Mouse (Mus musculus) adrenal gland, postnatal 10 days (tissue): ENCODE results near the gene Tfcp2. TPM values are rescaled to one million over a fixed set of nuclear protein-coding genes. Genes with fewer than 3 reads are reported as not detected.
A peak's percentile ranks its signal among the peaks of the same experiment; 100 is the strongest.
"Not testable (repeated sequence)": the region's sequence is repeated elsewhere in the genome, so short reads cannot be mapped to it uniquely, and the experiment has no call there.

Source experiments
- DNase-seq: peaks from one replicate; pipeline ENCODE4 v3.0.0; 2021; ENCODE audit warnings: mixed read lengths
- total RNA-seq, 2 experiments: library from RNA; stranded (reverse); gene quantifications; 2 replicates each; pipeline ENCODE4 v1.2.3; 2021

The Tfcp2 gene
- total RNA-seq, 2 experiments from 2014 or later: 18.1 to 24.6 TPM

- no peak for DNase-seq
These were observed 4.6 kb upstream of the Tfcp2 start for GRCm38 (mm10) chr15:100556378-100556777.

- DNase-seq: peak; percentile 50
These were observed 4.2 kb upstream of the Tfcp2 start for GRCm38 (mm10) chr15:100555965-100556364.

GRCm38 (mm10) chr15:100550280-100550679 lies 1.5 kb downstream of the Tfcp2 start:
- no peak for DNase-seq

- not testable (repeated sequence) for DNase-seq
These were observed 8.2 kb downstream of the Tfcp2 start for GRCm38 (mm10) chr15:100543651-100544030.

GRCm38 (mm10) chr15:100542876-100543650 lies 8.7 kb downstream of the Tfcp2 start:
- DNase-seq: not testable (repeated sequence)

GRCm38 (mm10) chr15:100541426-100541825 lies 10.4 kb downstream of the Tfcp2 start:
- DNase-seq: no peak

- not testable (repeated sequence) for DNase-seq
These were observed 10.8 kb downstream of the Tfcp2 start for GRCm38 (mm10) chr15:100541001-100541400.

GRCm38 (mm10) chr15:100539411-100539810 lies 12.4 kb downstream of the Tfcp2 start:
- no peak for DNase-seq

- DNase-seq: peak; percentile 33
These were observed 13.9 kb downstream of the Tfcp2 start for GRCm38 (mm10) chr15:100537913-100538312.

GRCm38 (mm10) chr15:100527900-100528299 lies 23.9 kb downstream of the Tfcp2 start:
- no peak for DNase-seq

- DNase-seq: no peak
These were observed 26.4 kb downstream of the Tfcp2 start for GRCm38 (mm10) chr15:100525405-100525804.

GRCm38 (mm10) chr15:100520306-100520705 lies 31.5 kb downstream of the Tfcp2 start:
- no peak for DNase-seq

- DNase-seq: no peak
These were observed 36.7 kb downstream of the Tfcp2 start for GRCm38 (mm10) chr15:100515121-100515520.

GRCm38 (mm10) chr15:100513387-100513786 lies 38.4 kb downstream of the Tfcp2 start:
- DNase-seq: no peak

GRCm38 (mm10) chr15:100510072-100510471 lies 41.7 kb downstream of the Tfcp2 start:
- no peak for DNase-seq

- DNase-seq: no peak
These were observed 43.2 kb downstream of the Tfcp2 start for GRCm38 (mm10) chr15:100508454-100509167.

- not testable (repeated sequence) for DNase-seq
These were observed 52.3 kb downstream of the Tfcp2 start for GRCm38 (mm10) chr15:100499506-100499905.

- DNase-seq: peak; percentile 96
These were observed 56.7 kb downstream of the Tfcp2 start, which contains the start of gene Csrnp2 for GRCm38 (mm10) chr15:100495102-100495501. TSS of gene Csrnp2 (minus strand) at chr15:100495488.

GRCm38 (mm10) chr15:100494647-100495046 lies 57.2 kb downstream of the Tfcp2 start:
- DNase-seq: peak; percentile 61

GRCm38 (mm10) chr15:100491966-100492365 lies 59.8 kb downstream of the Tfcp2 start:
- DNase-seq: no peak

GRCm38 (mm10) chr15:100489263-100489662 lies 62.5 kb downstream of the Tfcp2 start:
- DNase-seq: no peak

GRCm38 (mm10) chr15:100488297-100488696 lies 63.5 kb downstream of the Tfcp2 start:
- DNase-seq: not testable (repeated sequence)

GRCm38 (mm10) chr15:100487050-100487449 lies 64.8 kb downstream of the Tfcp2 start:
- DNase-seq: no peak
